Mouse (Mus musculus): Measurements from ENCODE around the gene Fndc1.
A peak's percentile ranks its signal among the peaks of the same experiment; 100 is the strongest.

The Fndc1 gene

GRCm38 (mm10) chr17:7826819-7827515 lies at the start of gene Fndc1:
Fndc1 (minus strand) TSS chr17:7827302.
- peak; percentile 79 to 84 for DNase-seq

DNA sequence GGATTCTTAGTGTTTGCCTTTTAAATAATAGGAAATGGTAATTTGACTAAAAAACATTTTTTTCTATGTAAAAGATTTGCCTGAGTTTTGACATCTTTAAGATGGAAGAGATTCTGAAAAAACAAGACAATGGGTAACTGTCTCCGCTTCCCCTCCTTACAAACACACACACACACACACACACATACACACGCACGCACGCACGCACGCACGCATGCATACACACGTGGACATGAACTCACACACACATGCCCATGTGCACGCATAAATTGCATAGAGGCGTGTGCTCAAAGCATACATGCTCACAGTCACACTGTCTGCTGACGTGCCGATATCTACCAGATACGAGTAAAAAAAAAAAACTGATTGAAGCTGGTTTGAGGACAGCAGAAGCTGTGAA lies 49.4 kb upstream of the Fndc1 start:
- no peak for DNase-seq

DNA sequence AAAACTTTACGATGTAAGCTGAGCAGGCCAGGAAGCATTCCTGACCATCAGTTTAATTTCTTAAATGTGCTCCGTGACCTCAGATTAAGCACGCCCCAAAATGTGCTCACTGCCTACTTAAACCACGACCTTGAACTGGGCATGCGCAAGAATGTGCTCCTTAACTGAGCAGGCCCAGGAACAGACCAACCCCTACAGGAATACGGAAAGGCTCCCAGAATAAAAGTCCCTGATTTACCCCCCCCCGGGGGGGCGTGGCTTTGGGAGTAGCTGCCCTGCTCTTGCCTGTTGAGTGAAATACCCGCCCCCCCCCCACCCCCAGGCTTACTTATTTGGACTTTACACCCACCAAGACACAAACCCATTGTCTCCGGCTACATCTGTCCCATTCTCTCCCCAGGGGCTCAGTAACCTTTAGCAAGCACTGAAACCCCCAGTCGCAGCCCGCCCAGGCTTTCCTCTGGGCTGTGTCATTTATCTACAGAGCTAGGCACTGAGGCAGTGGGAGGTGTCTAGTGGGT lies 48.9 kb upstream of the Fndc1 start:
- DNase-seq = peak; percentile 83 to 91

GRCm38 (mm10) chr17:7874776-7875531 lies 47.9 kb upstream of the Fndc1 start:
- DNase-seq = no peak

DNA sequence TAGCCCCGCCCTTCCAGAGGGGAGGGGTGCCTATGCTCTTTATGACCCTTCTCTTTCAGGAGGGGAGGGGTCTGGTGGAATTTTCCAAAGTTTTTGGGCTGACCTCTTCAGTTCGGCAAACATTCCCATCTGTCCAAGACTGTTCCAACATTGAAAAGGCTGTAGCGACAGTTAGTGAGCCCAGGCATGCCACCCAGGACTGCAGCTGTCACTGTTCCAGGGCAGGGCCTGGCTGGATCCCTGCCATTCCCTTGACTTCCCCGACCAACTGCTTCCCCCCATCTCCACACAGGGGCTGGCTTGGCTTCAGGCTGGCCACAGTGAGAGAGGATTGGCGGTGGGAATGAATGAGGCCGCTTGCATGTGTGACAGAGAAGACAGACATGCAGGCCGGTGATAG lies 46.3 kb upstream of the Fndc1 start:
- DNase-seq = no peak

DNA sequence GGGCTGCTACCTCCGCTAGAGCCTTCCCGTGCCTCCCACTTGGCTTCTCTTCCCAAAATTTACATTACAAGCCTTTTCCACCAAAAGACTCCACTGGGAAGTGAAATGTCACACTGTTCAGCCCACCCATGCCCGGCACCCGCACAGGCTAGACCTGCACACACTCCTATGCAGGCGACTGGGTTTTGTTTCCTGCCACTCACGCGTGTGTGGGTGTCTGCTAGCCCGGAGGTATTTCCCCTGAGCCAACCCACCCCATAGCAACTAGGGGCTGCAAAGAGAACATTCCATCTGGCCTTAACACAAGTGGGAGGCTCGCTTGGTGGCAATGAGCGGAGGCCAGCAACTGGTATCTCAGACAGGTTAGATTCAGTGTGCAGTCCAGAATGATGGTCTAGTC lies 44.7 kb upstream of the Fndc1 start:
- no peak for DNase-seq

GRCm38 (mm10) chr17:7870862-7871605 lies 43.9 kb upstream of the Fndc1 start:
- no peak for DNase-seq

GRCm38 (mm10) chr17:7869114-7869513 lies 42.0 kb upstream of the Fndc1 start:
- no peak for DNase-seq

DNA sequence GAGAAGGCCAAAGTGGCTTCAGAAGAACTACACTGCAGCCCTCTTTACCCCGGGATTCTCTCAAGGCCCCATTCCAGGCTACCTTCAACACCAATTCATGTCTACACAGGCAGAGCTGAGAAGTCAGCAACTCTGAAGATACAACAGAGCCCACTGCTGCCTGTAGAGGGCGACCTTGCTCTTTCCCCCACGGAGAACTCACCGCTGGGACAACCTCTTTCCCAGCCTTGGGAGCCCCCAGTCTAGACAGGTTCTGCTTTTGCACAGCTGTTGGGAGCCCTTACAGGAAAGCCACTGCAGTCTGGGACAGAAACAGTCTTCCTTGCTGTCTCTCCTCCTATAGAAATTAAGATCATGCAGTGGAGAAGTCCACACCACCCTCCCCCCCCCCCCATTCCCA lies 41.5 kb upstream of the Fndc1 start:
- DNase-seq = peak; percentile 86 to 88

DNA sequence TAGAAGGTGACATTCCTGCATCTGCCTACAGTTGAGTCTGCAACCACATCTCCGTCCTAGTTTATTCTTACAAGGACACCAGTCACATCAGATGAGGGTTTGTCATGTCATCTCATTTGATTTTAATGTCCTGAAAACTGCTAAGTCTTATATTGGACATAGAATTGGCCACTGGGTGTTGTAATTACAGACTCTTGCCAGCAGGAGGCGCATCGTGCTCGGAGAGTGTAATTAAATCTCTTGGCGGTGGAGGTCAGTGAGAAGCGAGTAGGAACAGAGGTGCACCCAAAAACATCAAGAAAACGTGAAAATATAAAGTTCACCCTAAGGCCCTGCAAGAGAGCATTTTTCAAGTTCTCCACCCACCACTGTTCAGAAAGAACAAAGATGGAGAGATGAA lies 37.6 kb upstream of the Fndc1 start:
- DNase-seq = peak; percentile 52 to 56

DNA sequence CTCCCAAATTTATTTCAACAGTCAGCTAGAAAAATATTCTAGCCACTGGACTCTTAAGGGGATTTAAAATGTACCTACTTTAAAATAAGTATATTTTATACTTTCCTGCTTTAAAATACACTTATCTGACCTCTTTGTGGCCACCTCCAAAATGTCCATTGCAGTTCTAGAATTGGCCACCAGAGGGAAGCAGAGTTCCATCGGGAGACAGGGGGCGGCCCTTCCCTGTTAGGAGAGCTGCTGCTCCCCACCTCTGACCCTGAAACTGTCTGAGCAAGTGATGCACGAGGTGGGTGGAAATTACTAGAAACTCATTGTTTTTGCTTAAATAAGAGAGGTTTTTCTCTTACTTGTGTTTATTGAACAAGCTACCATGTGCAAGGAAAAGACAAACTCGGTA lies 36.6 kb upstream of the Fndc1 start:
- DNase-seq = peak; percentile 79 to 80

DNA sequence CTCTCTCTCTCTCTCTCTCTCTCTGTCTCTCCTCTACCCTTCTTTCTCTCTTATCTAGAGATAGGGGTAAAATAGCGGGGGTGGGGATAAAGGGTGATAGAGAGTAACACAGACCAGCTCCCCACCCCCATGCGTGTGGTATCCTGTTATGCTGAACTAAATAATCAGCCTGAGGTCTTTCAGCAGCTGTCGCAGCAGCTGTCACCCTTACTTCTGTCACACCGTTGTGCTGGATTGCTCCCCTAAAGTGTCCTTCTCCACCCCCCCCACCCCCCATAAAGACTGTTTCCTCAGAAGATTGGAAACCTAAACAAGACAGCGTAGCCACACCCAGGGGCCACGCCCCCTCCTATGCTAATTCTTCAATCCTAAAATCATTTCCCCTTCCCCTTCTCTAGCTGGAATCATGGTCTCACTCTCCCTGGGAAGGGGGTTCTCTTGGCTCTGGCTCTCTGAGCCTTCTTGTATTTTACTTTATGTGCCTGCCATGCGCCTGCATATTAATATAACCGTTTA lies 33.8 kb upstream of the Fndc1 start:
- no peak for DNase-seq

- no peak for DNase-seq
These were observed 30.6 kb upstream of the Fndc1 start for GRCm38 (mm10) chr17:7857658-7858057.

- DNase-seq = peak; percentile 30 to 46
These were observed 28.7 kb upstream of the Fndc1 start for GRCm38 (mm10) chr17:7855851-7856250.

- no peak for DNase-seq
These were observed 24.9 kb upstream of the Fndc1 start for GRCm38 (mm10) chr17:7851979-7852378.

GRCm38 (mm10) chr17:7851527-7851926 lies 24.4 kb upstream of the Fndc1 start:
- DNase-seq = no peak

DNA sequence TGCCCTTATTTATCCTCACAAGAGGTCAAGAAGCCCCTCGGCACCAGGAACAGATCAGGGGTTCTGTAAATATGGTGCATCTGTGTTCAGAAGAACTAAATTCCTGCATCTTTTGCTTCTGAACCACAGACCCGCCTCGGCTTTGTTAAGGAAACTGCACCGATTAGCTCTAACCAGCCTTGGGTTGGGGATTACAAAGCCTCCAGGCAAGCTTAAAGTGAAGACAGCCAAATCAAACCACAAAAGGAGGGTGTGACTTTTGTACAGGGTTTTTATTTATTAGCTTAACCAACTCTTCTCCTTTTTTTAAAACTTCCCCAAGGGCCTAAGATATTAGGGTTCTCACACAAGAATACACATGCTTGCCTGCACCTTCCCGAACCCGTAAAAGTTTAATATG lies 23.1 kb upstream of the Fndc1 start:
- no peak for DNase-seq

GRCm38 (mm10) chr17:7840505-7841290 lies 13.6 kb upstream of the Fndc1 start:
- DNase-seq = no peak

DNA sequence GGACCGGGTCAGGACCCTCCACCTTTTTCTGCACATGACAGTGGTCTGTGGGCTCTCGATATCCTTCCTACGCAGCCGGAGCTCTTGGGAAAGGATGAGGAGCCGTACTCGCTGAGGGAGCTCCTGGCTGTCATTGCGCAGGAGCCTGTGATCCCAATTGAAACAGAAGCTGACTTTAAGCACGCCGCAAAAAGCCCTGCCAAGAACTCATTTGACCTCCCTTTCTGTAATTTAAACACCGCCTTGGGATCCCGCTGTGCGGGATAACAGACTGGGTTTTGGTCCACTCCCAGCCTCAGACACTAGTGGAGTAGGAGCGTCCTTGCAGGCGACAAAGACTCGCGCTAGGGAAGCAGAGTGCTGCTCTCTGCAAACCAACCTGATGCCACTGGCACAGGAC lies 484 bp upstream of the Fndc1 start:
- peak; percentile 13 to 17 for DNase-seq

DNA sequence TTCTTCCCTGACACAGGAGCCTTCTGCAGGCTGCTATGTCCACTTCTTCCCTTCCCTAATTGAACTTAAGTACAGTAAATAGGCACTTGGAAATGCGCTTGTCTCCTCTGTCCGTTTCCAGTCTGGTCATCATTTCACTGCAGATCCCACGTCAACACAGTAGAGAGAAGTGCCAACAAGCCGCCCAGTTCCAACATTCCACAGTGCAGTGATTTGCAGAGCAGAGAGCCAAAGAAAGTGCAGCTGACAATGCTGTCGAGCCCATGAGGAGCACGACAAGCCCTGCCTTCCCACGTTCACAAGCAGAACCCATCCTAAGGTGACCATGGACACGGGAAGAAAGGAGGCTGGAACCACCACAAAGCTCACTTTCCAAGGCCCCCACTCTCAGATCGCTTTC lies 1.7 kb downstream of the Fndc1 start:
- DNase-seq = no peak

GRCm38 (mm10) chr17:7821553-7822186 lies 5.4 kb downstream of the Fndc1 start:
- peak; percentile 77 to 82 for DNase-seq

DNA sequence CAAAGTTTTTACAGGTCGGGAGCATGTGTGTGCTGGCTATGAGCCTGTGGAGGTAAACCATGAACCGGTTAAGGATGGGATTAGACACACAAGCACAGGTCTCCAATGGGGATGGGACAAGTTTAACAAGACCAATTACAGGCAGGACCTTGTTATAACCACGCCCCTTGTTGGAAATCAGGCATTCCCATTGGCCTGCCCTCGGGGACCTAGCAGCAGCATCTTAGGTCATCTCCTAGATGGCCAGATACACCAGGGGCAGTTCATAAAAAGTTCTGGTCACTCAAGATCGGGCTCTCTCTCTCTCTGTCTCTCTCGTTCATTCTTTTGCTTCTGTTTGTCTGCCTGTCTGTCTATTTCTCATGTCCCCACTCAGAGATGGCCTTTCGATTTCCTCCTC lies 6.9 kb downstream of the Fndc1 start:
- DNase-seq = no peak

Measured in kidney, postnatal 4 days (tissue).